Mouse (Mus musculus) E14TG2a.4 (cell line): Measurements from ENCODE around the gene Hmga1b.
"Not testable (repeated sequence)": the region's sequence is repeated elsewhere in the genome, so short reads cannot be mapped to it uniquely, and the experiment has no call there.

Experiments used
- H3K27me3 ChIP-seq: 2 replicates; pipeline ENCODE4 v1.6.1; 2014; ENCODE audit warnings: low read length, control low read depth; ENCODE audit not compliant: insufficient read depth
- H3K36me3 ChIP-seq: 2 replicates; pipeline ENCODE4 v1.6.1; 2014; ENCODE audit warnings: low read length, control low read depth; ENCODE audit not compliant: insufficient read depth
- H3K4me1 ChIP-seq: replicated peaks from 2 replicates; pipeline ENCODE4 v1.6.1; 2014; ENCODE audit warnings: low read depth, low read length, control low read depth
- H3K4me3 ChIP-seq: replicated peaks from 2 replicates; pipeline ENCODE4 v1.5.1; 2014; ENCODE audit warnings: mild to moderate bottlenecking, low read length
- H3K9me3 ChIP-seq: 2 replicates; pipeline ENCODE4 v1.6.1; 2014; ENCODE audit warnings: low read length, control low read depth
- CTCF ChIP-seq: conservative IDR thresholded peaks from 2 replicates; pipeline ENCODE4 v1.5.1; 2014; ENCODE audit warnings: low read length
- NANOG ChIP-seq: IDR thresholded peaks from 2 replicates; pipeline ENCODE4 v1.6.1; 2014; ENCODE audit warnings: borderline replicate concordance, low read length, mixed read lengths
- POU5F1 ChIP-seq: IDR thresholded peaks from 2 replicates; pipeline ENCODE4 v1.6.1; 2014; ENCODE audit warnings: low read length, borderline replicate concordance

The Hmga1b gene

DNA sequence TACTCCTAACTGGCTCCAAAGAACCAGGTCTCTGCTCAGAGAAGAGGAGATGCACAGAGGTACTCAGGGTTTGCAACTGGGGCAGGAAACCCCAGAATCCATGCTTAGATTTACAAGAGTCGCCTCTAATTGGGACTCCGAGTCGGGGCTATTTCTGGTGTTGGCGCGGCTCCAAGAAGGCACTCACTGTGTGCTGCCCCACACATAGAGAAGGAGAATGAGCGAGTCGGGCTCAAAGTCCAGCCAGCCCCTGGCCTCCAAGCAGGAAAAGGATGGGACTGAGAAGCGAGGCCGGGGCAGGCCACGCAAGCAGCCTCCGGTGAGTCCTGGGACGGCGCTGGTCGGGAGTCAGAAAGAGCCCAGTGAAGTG lies at the start of gene Hmga1b:
TSS of gene Hmga1b (plus strand) at position 123 of the 370 bp plus-strand sequence.
- Histone ChIP-seq H3K4me3 (peak within 1 kb of the TSS; percentile 61), H3K9me3 (peaks cover 32% of the 10 kb centered on the region), H3K27me3 (peaks cover 14% of the 10 kb centered on the region), H3K4me1 (peaks cover 40% of the 10 kb centered on the region)
- not testable (repeated sequence) for H3K36me3 ChIP-seq

DNA sequence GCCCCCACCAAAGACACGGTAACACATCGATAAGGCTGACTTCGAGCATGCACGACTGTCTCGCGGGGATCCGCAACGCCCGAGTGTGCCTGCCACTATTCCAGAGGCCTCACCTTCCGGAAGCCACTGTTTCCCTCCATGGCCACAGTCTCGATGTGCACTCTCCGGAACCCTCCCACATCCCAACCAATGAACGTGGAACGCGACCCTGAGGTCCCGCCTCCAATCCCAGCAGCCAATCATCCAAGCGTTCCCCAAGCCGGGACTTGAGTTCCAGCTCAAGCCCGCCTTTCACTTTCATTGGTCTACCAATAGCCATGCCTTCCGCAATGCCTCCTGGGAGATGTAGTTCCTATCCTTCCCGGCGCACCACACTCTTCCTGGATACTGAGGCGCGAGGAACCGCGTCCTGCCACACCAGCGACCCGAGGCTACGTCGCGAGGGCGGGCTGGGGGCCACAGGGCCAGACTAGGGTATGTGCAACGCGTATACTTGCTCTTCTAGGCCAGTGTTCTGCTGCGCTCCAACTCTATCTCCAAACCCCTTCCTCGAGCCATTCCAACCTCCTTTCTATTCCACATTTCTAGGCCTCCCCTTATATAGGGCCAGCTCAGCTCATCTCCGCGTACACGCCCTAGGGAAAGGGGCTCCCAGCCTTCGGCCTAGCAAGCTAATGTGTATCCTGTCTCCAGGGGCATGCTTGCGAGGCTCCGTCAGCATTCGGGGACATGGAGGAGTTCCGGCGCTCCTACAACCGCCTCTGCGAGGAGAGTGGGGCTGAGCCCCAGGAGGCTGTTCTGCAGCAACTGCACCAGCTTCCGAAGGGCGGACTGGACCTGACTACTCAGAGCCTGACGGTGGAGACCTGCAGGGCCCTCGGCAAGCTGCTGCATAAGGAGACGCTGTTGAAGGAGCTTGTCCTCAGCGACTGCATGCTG lies 48.7 kb upstream of the Hmga1b start, which contains the start of the genes Cenpx and Lrrc45:
TSS of gene Cenpx (minus strand) at position 159 of the 939 bp plus-strand sequence.
TSS of gene Lrrc45 (plus strand) at position 346 of the 939 bp plus-strand sequence.
- TF ChIP-seq POU5F1 (no peak), CTCF (no peak), NANOG (no peak)
- Histone ChIP-seq H3K27me3 (peaks cover 16% of the 10 kb centered on the region), H3K9me3 (no peaks in the 10 kb centered on the region), H3K36me3 (peaks cover 82% of the 10 kb centered on the region), H3K4me3 (peak within 1 kb of the TSS; percentile 92), H3K4me1 (peaks cover 56% of the 10 kb centered on the region)

DNA sequence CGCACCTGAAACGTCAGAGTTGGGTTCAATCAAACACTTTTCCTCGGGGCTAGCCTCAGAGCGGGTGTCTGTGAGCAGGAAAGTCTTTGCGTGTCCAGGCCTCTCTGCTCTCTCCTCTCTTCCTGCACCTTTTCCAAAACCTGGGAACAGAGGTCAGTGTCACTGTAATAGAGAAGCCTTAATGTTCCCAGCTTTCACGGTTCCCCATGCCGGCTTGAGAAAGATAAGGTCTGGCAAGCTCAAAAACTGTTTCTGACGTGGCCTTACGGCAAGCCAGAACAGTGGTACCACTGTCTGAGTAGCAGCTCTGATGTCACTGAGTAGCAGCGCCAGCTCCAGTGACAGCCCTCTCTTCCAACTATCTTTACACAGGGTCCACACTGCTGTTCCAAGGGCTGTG lies 48.0 kb upstream of the Hmga1b start:
- H3K36me3 ChIP-seq, result peaks cover 82% of the 10 kb centered on the region
- H3K9me3 ChIP-seq, result no peaks in the 10 kb centered on the region
- H3K27me3 ChIP-seq, result peaks cover 16% of the 10 kb centered on the region
- TF ChIP-seq POU5F1 (no peak), NANOG (no peak), CTCF (no peak)
- peaks cover 49% of the 10 kb centered on the region for H3K4me1 ChIP-seq
- peak overlapping the region; percentile 92 for H3K4me3 ChIP-seq

GRCm38 (mm10) chr11:120715131-120715530 lies 47.5 kb upstream of the Hmga1b start:
- no peaks in the 10 kb centered on the region for H3K9me3 ChIP-seq
- TF ChIP-seq CTCF (no peak), POU5F1 (no peak), NANOG (no peak)
- H3K27me3 ChIP-seq, result peaks cover 16% of the 10 kb centered on the region
- peaks cover 47% of the 10 kb centered on the region for H3K4me1 ChIP-seq
- 0 out of 2 replicates have a peak overlapping the region, but pooled peaks have one; percentile 92 for H3K4me3 ChIP-seq
- peaks cover 82% of the 10 kb centered on the region for H3K36me3 ChIP-seq

DNA sequence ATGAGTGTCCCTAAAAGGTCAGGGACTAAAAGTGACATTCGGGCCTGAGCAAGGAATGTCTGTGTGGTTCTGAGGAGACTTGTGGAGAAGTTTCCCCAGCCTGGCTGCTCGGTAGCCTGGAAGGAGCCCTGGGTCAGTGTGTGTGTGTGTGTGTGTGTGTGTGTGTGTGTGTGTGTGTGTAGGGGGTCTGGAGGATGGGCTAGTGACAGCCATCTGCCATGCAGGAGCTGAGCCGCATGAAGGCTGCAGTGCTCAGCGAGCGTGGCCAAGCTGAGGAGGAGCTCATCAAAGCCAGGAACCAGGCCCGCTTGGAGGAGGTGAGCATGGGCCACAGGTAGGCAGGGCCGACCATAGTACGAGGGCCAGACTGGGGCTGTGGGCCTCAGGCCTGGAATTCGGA lies 43.4 kb upstream of the Hmga1b start:
- peaks cover 48% of the 10 kb centered on the region for H3K27me3 ChIP-seq
- TF ChIP-seq NANOG, result no peak
- no peak for TF ChIP-seq CTCF
- TF ChIP-seq POU5F1, result no peak
- peaks cover 40% of the 10 kb centered on the region for H3K4me1 ChIP-seq
- peaks cover 58% of the 10 kb centered on the region for H3K36me3 ChIP-seq
- no peak overlapping the region for H3K4me3 ChIP-seq
- no peaks in the 10 kb centered on the region for H3K9me3 ChIP-seq

GRCm38 (mm10) chr11:120719841-120720376 lies 42.7 kb upstream of the Hmga1b start:
- Histone ChIP-seq H3K27me3 (peaks cover 42% of the 10 kb centered on the region), H3K36me3 (peaks cover 57% of the 10 kb centered on the region), H3K4me3 (no peak overlapping the region), H3K9me3 (no peaks in the 10 kb centered on the region), H3K4me1 (peaks cover 33% of the 10 kb centered on the region)
- TF ChIP-seq POU5F1 (no peak), NANOG (no peak), CTCF (no peak)

DNA sequence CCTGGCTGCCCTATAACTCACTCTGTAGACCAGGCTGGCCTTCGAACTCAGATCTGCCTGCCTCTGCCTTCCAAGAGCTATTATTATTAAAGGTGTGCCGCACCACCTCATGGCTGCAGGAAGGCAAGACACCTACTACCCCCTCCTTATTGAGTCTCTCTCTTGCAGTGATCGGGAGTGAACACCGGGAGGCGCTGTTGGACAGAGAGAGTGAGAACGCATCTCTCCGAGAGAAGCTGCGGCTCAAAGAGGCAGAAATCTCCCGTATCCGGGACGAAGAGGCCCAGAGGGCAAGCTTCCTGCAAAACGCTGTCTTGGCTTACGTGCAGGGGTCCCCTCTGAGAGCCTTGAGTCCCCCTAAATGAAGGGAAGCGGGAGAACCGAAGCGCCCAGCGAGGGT lies 42.1 kb upstream of the Hmga1b start:
- TF ChIP-seq POU5F1 (no peak), CTCF (peak; percentile 87)

GRCm38 (mm10) chr11:120721124-120722066 lies 41.2 kb upstream of the Hmga1b start, which contains the start of gene Rac3:
Gene Rac3, plus strand, starts transcription at chr11:120721470.
- Histone ChIP-seq H3K4me1 (peaks cover 40% of the 10 kb centered on the region), H3K4me3 (peak within 1 kb of the TSS; percentile 85), H3K9me3 (no peaks in the 10 kb centered on the region), H3K36me3 (peaks cover 57% of the 10 kb centered on the region), H3K27me3 (peaks cover 45% of the 10 kb centered on the region)
- TF ChIP-seq POU5F1, result no peak
- no peak for TF ChIP-seq NANOG
- TF ChIP-seq CTCF, result no peak

More for the DNA sequence above, 42.1 kb upstream of the Hmga1b start:
- Histone ChIP-seq H3K27me3 (peaks cover 40% of the 10 kb centered on the region), H3K4me1 (peaks cover 32% of the 10 kb centered on the region), H3K9me3 (no peaks in the 10 kb centered on the region), H3K4me3 (peak overlapping the region; percentile 85), H3K36me3 (peaks cover 57% of the 10 kb centered on the region)
